Comparison of ENCODE assay signal across 11 mouse cellular contexts in genomic region chr9:68694889-68695495, GRCm38 (mm10). TPM values are rescaled to one million over a fixed set of nuclear protein-coding genes. Genes with fewer than 3 reads are reported as not detected.
A peak's percentile ranks its signal among the peaks of the same experiment; 100 is the strongest.
DNase-seq lines count a peak whose midpoint lies in the region; ATAC-seq and TF ChIP-seq lines count a peak whose summit lies in the region.
"Had no signal": no experiment of that assay in that cellular context is flagged by ENCODE, and none has a peak within 500 bp of the region (broad histone marks: within the 10 kb centered on the region; RNA-seq: fewer than 3 reads in every experiment).

No protein-coding gene starts in this region.

- peak overlapping the region; percentile 48; the same call in 1 of the 2 replicates for H3K27ac ChIP-seq in embryonic facial prominence, embryonic 13.5 days
- no peak overlapping the region for H3K27ac ChIP-seq in lung, postnatal 0 days (ENCODE audit: low read length)

- H3K9me3 ChIP-seq in embryonic facial prominence, embryonic 13.5 days = no peaks in the 10 kb centered on the region
- H3K9me3 ChIP-seq in lung, postnatal 0 days (ENCODE audit: low read length) = no peaks in the 10 kb centered on the region

- DNase-seq in cerebellum, adult 9-10 months = peak; percentile 46
- DNase-seq in cerebellum, postnatal 36 days = no peak
- DNase-seq in kidney, postnatal 14 days = peak; percentile 15
- DNase-seq in kidney, adult 18-20 months = no peak
- peak; percentile 16 for DNase-seq in lung, postnatal 0 days (ENCODE audit: low spot score)
- DNase-seq in left cerebral cortex, adult 18-20 months (ENCODE audit: low spot score in 2 of 2) = no peak
- no peak for DNase-seq in spleen, adult 18-20 months

- H3K4me2 ChIP-seq in embryonic facial prominence, embryonic 13.5 days = no peak overlapping the region
- no peak overlapping the region for H3K4me2 ChIP-seq in lung, postnatal 0 days (replicated peaks; ENCODE audit: low read depth, low read length)

- peaks cover 19% of the 10 kb centered on the region for H3K4me1 ChIP-seq in embryonic facial prominence, embryonic 13.5 days
- H3K4me1 ChIP-seq in lung, postnatal 0 days (ENCODE audit: insufficient read depth, low read depth, low read length) = peaks cover 19% of the 10 kb centered on the region

- H3K9ac ChIP-seq in embryonic facial prominence, embryonic 13.5 days = no peak overlapping the region
- no peak overlapping the region for H3K9ac ChIP-seq in lung, postnatal 0 days (replicated peaks; ENCODE audit: low read depth)

- H3K4me3 ChIP-seq in embryonic facial prominence, embryonic 13.5 days = no peak overlapping the region
- no peak overlapping the region for H3K4me3 ChIP-seq in lung, postnatal 0 days (ENCODE audit: low read depth, low read length)

- TF ChIP-seq EP300 in lung, postnatal 0 days (IDR thresholded peaks at IDR 0.05) = no peak

- no peaks in the 10 kb centered on the region for H3K27me3 ChIP-seq in embryonic facial prominence, embryonic 13.5 days
- H3K27me3 ChIP-seq in lung, postnatal 0 days (replicated peaks; ENCODE audit: insufficient read depth, low read length) = no peaks in the 10 kb centered on the region

- 18% methylated on average over 4 of the region's 4 CpGs for whole genome bisulfite sequencing in embryonic facial prominence, embryonic 13.5 days
- 28% methylated on average over 4 of the region's 4 CpGs for WGBS in lung, postnatal 0 days

- ATAC-seq in embryonic facial prominence, embryonic 13.5 days (ENCODE audit: insufficient number of reproducible peaks, insufficient read depth, low FRiP score, low TSS enrichment, low read depth) = no peak
- ATAC-seq in lung, postnatal 0 days = peak; percentile 26; the same call in 1 of the 2 replicates
- ATAC-seq: activated CD4-positive, CD25-positive, alpha-beta regulatory T cell, adult 4 months; inflammation-experienced regulatory T-cells, adult 6 months had no signal

- no peaks in the 10 kb centered on the region for H3K36me3 ChIP-seq in embryonic facial prominence, embryonic 13.5 days
- H3K36me3 ChIP-seq in lung, postnatal 0 days (ENCODE audit: insufficient read depth, low read length) = no peaks in the 10 kb centered on the region
- H3K36me3 ChIP-seq: G1E had no signal

- no peak for TF ChIP-seq CTCF in lung, postnatal 0 days (IDR thresholded peaks at IDR 0.05)

RNA-seq across cellular contexts. Expression of gene Rora, which starts 41.4 kb away (rescaled TPM):
- polyA plus RNA-seq in embryonic facial prominence, embryonic 13.5 days (2015; fragmentation: Nextera tagmentation; extraction: Ambion mirVana) = 18.6 and 20.4 TPM in 2 replicates
- polyA plus RNA-seq in lung, postnatal 0 days (2015; fragmentation: Nextera tagmentation; extraction: Ambion mirVana) = 18.8 and 20.6 TPM in 2 replicates
- total RNA-seq in left cerebral cortex, adult 18-20 months (2021) = 10 to 100 TPM; 66.0 to 72.4 TPM
- polyA plus RNA-seq: G1E had no signal

Comparison
In these comparisons a context has a peak if more than half of its experiments do, and no peak if none do; other contexts are left out.
1. DNase-seq: peak in cerebellum, adult 9-10 months (single experiment), kidney, postnatal 14 days (single experiment) and lung, postnatal 0 days (single experiment); none in cerebellum, postnatal 36 days (0 of 2), kidney, adult 18-20 months (single experiment), left cerebral cortex, adult 18-20 months (0 of 2) and spleen, adult 18-20 months (0 of 2).